Mouse (Mus musculus): Measurements from ENCODE around the gene Hist1h2bk. TPM values are rescaled to one million over a fixed set of nuclear protein-coding genes. Genes with fewer than 3 reads are reported as not detected.
"Not testable (repeated sequence)": the region's sequence is repeated elsewhere in the genome, so short reads cannot be mapped to it uniquely, and the experiment has no call there.

Gene Hist1h2bk
- polyA plus RNA-seq, 1 experiment from 2014 or later = not detected

- no peak overlapping the region for H3K4me3 ChIP-seq (ENCODE audit: inconsistent target)
- H3K27ac ChIP-seq = no peak overlapping the region
- 42% methylated on average over 1 of the region's 1 CpGs for WGBS (ENCODE audit: missing documents)
- no peaks in the 10 kb centered on the region for H3K36me3 ChIP-seq (ENCODE audit: inconsistent target)
- H3K79me2 ChIP-seq (ENCODE audit: inconsistent target) = no peaks in the 10 kb centered on the region
Measured at GRCm38 (mm10) chr13:22063468-22063867, 27.8 kb downstream of the Hist1h2bk start.

- not testable (repeated sequence) for H3K27ac ChIP-seq; H3K4me3 ChIP-seq (ENCODE audit: inconsistent target); H3K79me2 ChIP-seq (ENCODE audit: inconsistent target); H3K36me3 ChIP-seq (ENCODE audit: inconsistent target)
- 100% methylated on average over 1 of the region's 1 CpGs for WGBS (ENCODE audit: missing documents)
Measured at GRCm38 (mm10) chr13:22084140-22084539, 48.5 kb downstream of the Hist1h2bk start, which contains the start of gene Vmn1r188. Gene Vmn1r188, plus strand, starts transcription at chr13:22084440.

Other genes with a start within 250 kb of the Hist1h2bk start
- gene Hist1h2an, start 248.7 kb upstream of the Hist1h2bk start, polyA plus RNA-seq (2018) = not detected in 3 replicates
- gene Hist1h2bp, start 248.4 kb upstream of the Hist1h2bk start, polyA plus RNA-seq (2018) = not detected in 3 replicates
- 0.17 to 0.62 TPM in 2 of 3 replicates, not detected in the other for gene Hist1h2bq, start 225.7 kb upstream of the Hist1h2bk start, polyA plus RNA-seq (2018)
- not detected in 3 replicates for gene Hist1h2ao, start 225.4 kb upstream of the Hist1h2bk start, polyA plus RNA-seq (2018)
- gene Hist1h4m, start 224.1 kb upstream of the Hist1h2bk start, polyA plus RNA-seq (2018) = 1.4 TPM in 1 of 3 replicates, not detected in the others
- gene Hist1h4n, start 203.7 kb upstream of the Hist1h2bk start, polyA plus RNA-seq (2018) = not detected in 3 replicates
- gene Hist1h2ap, start 202.4 kb upstream of the Hist1h2bk start, polyA plus RNA-seq (2018) = 13.7 to 51.2 TPM (median 37.0 TPM) in 3 replicates
- gene Hist1h2br, start 202.1 kb upstream of the Hist1h2bk start, polyA plus RNA-seq (2018) = 1.1 TPM in 1 of 3 replicates, not detected in the others
- 0.14 TPM in 1 of 3 replicates, not detected in the others for gene Zfp184, start 90.8 kb upstream of the Hist1h2bk start, polyA plus RNA-seq (2018)
- gene Pom121l2, start 54.7 kb upstream of the Hist1h2bk start, polyA plus RNA-seq (2018) = not detected in 3 replicates
- gene Prss16, start 26.1 kb upstream of the Hist1h2bk start, polyA plus RNA-seq (2018) = 0.52 to 2.6 TPM (median 1.3 TPM) in 3 replicates
- gene Hist1h2ah, start 302 bp upstream of the Hist1h2bk start, polyA plus RNA-seq (2018) = not detected in 3 replicates
- gene Hist1h4i, start 5.5 kb downstream of the Hist1h2bk start, polyA plus RNA-seq (2018) = 2.6 to 11.5 TPM (median 7.3 TPM) in 3 replicates
- not detected in 3 replicates for gene Hist1h2ag, start 7.1 kb downstream of the Hist1h2bk start, polyA plus RNA-seq (2018)
- not detected in 3 replicates for gene Hist1h2bj, start 7.3 kb downstream of the Hist1h2bk start, polyA plus RNA-seq (2018)
- not detected in 3 replicates for gene Vmn1r188, start 48.6 kb downstream of the Hist1h2bk start, polyA plus RNA-seq (2018)
- gene Vmn1r189, start 70.0 kb downstream of the Hist1h2bk start, polyA plus RNA-seq (2018) = not detected in 3 replicates
- gene Vmn1r191, start 148.1 kb downstream of the Hist1h2bk start, polyA plus RNA-seq (2018) = not detected in 3 replicates
- not detected in 3 replicates for gene Vmn1r192, start 155.3 kb downstream of the Hist1h2bk start, polyA plus RNA-seq (2018)
- not detected in 3 replicates for gene Vmn1r193, start 187.3 kb downstream of the Hist1h2bk start, polyA plus RNA-seq (2018)
- gene Vmn1r194, start 208.3 kb downstream of the Hist1h2bk start, polyA plus RNA-seq (2018) = not detected in 3 replicates
- gene Vmn1r195, start 234.7 kb downstream of the Hist1h2bk start, polyA plus RNA-seq (2018) = not detected in 3 replicates